In the genomic region with DNA sequence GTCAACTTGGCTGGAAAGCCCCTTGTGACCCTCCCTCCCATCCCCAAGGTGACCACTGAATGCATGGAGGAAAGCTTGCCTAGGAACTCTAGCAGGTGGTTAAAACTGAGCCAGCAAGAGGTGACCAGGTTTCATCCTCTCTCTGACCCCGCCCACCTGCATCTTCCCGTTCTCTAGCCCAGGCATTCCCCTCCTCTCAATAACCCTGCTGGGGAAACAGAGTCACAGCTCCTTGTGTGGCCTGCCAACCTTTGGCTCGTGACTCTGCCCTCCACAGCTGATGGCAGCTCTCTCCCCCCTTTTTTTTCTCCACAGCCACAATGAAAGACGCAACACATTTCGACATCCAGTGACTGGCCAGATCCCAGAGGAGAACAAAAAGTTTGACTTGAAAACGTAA, we compare ENCODE assay signal across 25 mouse cellular contexts. TPM values are rescaled to one million over a fixed set of nuclear protein-coding genes. Genes with fewer than 3 reads are reported as not detected.
"Had no signal": no experiment of that assay in that cellular context is flagged by ENCODE, and none has a peak within 500 bp of the region (broad histone marks: within the 10 kb centered on the region; RNA-seq: fewer than 3 reads in every experiment).

No protein-coding gene starts in this region.

- DNase-seq: lung, adult 18-20 months; lung, postnatal 10 days; lung, postnatal 4 days; midbrain, embryonic 14.5 days; retina, postnatal 1 day; right cerebral cortex, adult 18-20 months; right cerebral cortex, postnatal 25 days; right cerebral cortex, postnatal 4 days; spleen, adult 18-20 months; thymus, adult 18-20 months; thymus, postnatal 14 days; thymus, postnatal 36 days had no signal

- H3K4me2 ChIP-seq: liver, embryonic 12.5 days; midbrain, embryonic 12.5 days; neural tube, embryonic 13.5 days; neural tube, embryonic 15.5 days had no signal

- H3K4me3 ChIP-seq: liver, embryonic 12.5 days; midbrain, embryonic 10.5 days; midbrain, embryonic 12.5 days; myocyte; neural tube, embryonic 13.5 days; neural tube, embryonic 15.5 days had no signal

- H3K9me3 ChIP-seq: liver, embryonic 12.5 days; lung, embryonic 15.5 days; midbrain, embryonic 10.5 days; midbrain, embryonic 12.5 days; neural tube, embryonic 13.5 days; neural tube, embryonic 15.5 days had no signal

- H3K36me3 ChIP-seq: lung, embryonic 15.5 days had no signal

- H3K27ac ChIP-seq: liver, embryonic 12.5 days; liver, embryonic 14.5 days; lung, embryonic 15.5 days; midbrain, embryonic 10.5 days; midbrain, embryonic 12.5 days; neural tube, embryonic 13.5 days; neural tube, embryonic 15.5 days had no signal

- H3K9ac ChIP-seq: liver, embryonic 12.5 days; liver, embryonic 14.5 days; lung, embryonic 15.5 days; midbrain, embryonic 12.5 days; neural tube, embryonic 13.5 days; neural tube, embryonic 15.5 days had no signal

- ATAC-seq: liver, embryonic 12.5 days; midbrain, embryonic 16.5 days had no signal

- H3K27me3 ChIP-seq: lung, embryonic 15.5 days; midbrain, embryonic 12.5 days; neural tube, embryonic 13.5 days; neural tube, embryonic 15.5 days had no signal

RNA-seq across cellular contexts. Expression of gene Golt1a, which starts 50.9 kb away (rescaled TPM):
- total RNA-seq: megakaryocyte, adult 5-6 weeks; megakaryocyte-erythroid progenitor cell, adult 5-6 weeks had no signal
- polyA plus RNA-seq: midbrain, embryonic 10.5 days; midbrain, embryonic 12.5 days; midbrain, embryonic 14.5 days; midbrain, embryonic 16.5 days; myocyte; neural tube, embryonic 11.5 days; neural tube, embryonic 13.5 days; neural tube, embryonic 15.5 days; thymus, postnatal 0 days had no signal
